Mouse (Mus musculus): ENCODE results near the gene Chic2. TPM values are rescaled to one million over a fixed set of nuclear protein-coding genes. Genes with fewer than 3 reads are reported as not detected.

The Chic2 gene
- polyA plus RNA-seq, 1 experiment = 4.2 TPM

DNA sequence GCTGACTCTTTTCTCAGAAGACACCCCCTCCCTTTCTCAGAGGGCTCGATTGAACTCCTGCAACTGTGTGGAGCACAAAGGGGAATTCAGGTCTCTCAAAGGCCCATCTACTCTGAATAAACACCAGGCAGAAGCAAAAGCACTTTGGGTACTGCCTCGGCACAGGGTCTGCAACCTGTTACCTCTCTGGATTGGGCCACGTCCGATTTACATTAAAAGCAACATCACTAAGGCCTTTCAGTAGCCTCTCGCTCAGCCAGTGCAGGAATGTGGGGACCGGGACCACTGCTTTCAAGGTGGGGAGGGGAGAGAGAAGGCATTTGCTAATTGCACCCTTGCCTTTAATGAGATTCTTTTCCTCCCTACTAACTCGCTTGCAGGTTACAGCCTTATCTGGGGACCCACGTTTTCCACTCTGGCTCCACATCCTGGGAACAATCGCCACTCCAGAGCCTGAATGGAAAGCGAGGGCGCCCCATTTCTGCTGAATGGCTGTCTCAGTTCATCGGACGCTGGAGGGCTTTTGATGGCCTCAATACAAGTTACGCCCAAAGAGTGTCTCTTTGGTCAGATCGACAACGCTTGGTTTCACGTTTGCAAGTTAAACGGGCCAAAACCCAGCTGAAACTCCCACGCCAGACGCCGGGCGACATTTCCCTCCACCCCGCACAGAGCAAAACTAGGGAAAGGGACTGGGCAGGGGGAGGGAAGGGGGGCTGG is 26.2 kb upstream of the Chic2 start:
- no peak overlapping the region for H3K4me3 ChIP-seq (ENCODE audit: extremely low read depth, insufficient read depth, insufficient read length)
- peaks cover 14% of the 10 kb centered on the region for H3K4me1 ChIP-seq (ENCODE audit: control insufficient read depth, insufficient read depth, insufficient read length)
- H3K36me3 ChIP-seq (ENCODE audit: control insufficient read depth, insufficient read depth, low read length) = no peaks in the 10 kb centered on the region
- H3K27me3 ChIP-seq (ENCODE audit: control insufficient read depth, insufficient read depth, low read length) = peaks cover 23% of the 10 kb centered on the region
- WGBS = 9% methylated on average over 23 of the region's 23 CpGs
- DNase-seq (ENCODE audit: low read depth in 1 of 2, low spot score in 2 of 2) = no peak
- TF ChIP-seq POLR2A (IDR thresholded peaks at IDR 0.05; ENCODE audit: low read depth, low read length) = no peak
- no peak for TF ChIP-seq CTCF (IDR thresholded peaks at IDR 0.05; ENCODE audit: extremely low read depth, insufficient read depth, insufficient read length, insufficient replicate concordance)
- no peak overlapping the region for H3K27ac ChIP-seq (ENCODE audit: insufficient read depth, low read length)

DNA sequence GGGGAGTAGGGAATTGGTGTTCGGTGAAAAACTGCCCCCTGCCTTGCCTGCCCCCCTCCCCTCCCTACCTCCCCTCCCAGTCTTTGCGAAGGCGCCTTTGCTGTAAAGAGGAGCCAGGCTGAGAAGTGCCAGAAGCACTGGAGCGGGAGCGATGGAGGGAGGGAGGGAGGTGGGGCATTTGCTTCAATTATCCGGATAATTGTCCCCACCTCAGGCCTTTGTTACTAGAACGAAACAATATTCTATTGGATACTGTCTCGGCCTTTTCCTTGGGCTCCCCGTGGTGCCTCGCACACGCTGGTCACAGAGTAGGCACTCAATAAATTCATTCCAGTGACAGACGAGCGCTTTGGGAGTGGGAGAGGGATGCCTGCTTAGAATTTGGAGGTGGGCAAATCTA is 25.6 kb upstream of the Chic2 start:
- no peaks in the 10 kb centered on the region for H3K36me3 ChIP-seq (ENCODE audit: control insufficient read depth, insufficient read depth, low read length)
- H3K27me3 ChIP-seq (ENCODE audit: control insufficient read depth, insufficient read depth, low read length) = peaks cover 16% of the 10 kb centered on the region
- H3K27ac ChIP-seq (ENCODE audit: insufficient read depth, low read length) = no peak overlapping the region
- TF ChIP-seq POLR2A (IDR thresholded peaks at IDR 0.05; ENCODE audit: low read depth, low read length) (no peak), CTCF (IDR thresholded peaks at IDR 0.05; ENCODE audit: extremely low read depth, insufficient read depth, insufficient read length, insufficient replicate concordance) (no peak)
- no peak for DNase-seq (ENCODE audit: low read depth in 1 of 2, low spot score in 2 of 2)
- H3K4me3 ChIP-seq (ENCODE audit: extremely low read depth, insufficient read depth, insufficient read length) = no peak overlapping the region
- WGBS = 22% methylated on average over 13 of the region's 13 CpGs
- H3K4me1 ChIP-seq (ENCODE audit: control insufficient read depth, insufficient read depth, insufficient read length) = peaks cover 11% of the 10 kb centered on the region; the same call in 1 of the 2 replicates

DNA sequence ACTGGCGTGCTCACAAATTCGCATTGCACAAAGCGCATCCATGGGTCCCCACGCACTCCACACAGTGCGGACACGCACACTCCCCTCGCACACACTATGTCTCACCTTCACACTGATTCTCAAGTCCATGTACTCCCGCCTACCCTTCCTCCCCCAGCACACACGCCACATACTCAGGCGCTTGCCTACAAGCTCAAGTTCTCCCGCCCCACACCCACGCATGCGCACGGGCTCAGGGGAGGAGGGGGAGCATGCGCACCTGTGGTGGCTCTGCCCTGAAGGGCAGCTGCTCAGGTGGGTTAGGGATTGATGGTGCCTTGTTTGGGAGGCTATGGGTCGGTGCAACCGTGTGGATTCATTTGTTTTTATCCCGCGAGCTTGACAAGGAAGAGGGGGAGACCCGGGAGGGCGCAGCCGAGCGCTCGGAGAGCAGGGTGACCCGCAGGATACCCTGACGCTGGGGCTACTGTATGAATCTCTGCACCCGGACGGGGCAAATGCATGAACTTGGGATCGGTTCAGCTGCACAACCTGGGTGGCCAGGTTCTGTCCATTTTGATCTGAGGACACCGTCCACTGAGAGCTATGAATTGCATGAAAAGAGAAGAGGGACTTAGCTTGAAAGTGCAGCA is 22.7 kb upstream of the Chic2 start:
- peak; percentile 65 to 89 for DNase-seq (ENCODE audit: low read depth in 1 of 2, low spot score in 2 of 2)
- TF ChIP-seq POLR2A (IDR thresholded peaks at IDR 0.05; ENCODE audit: low read depth, low read length) = no peak
- no peak for TF ChIP-seq CTCF (IDR thresholded peaks at IDR 0.05; ENCODE audit: extremely low read depth, insufficient read depth, insufficient read length, insufficient replicate concordance)
- Histone ChIP-seq H3K27me3 (ENCODE audit: control insufficient read depth, insufficient read depth, low read length) (peaks cover 12% of the 10 kb centered on the region), H3K27ac (ENCODE audit: insufficient read depth, low read length) (peak overlapping the region; percentile 34), H3K36me3 (ENCODE audit: control insufficient read depth, insufficient read depth, low read length) (no peaks in the 10 kb centered on the region), H3K4me1 (ENCODE audit: control insufficient read depth, insufficient read depth, insufficient read length) (peaks cover 11% of the 10 kb centered on the region; the same call in 1 of the 2 replicates), H3K4me3 (ENCODE audit: extremely low read depth, insufficient read depth, insufficient read length) (peak overlapping the region; percentile 55)
- under 1% methylated on average over 30 of the region's 30 CpGs for WGBS

DNA sequence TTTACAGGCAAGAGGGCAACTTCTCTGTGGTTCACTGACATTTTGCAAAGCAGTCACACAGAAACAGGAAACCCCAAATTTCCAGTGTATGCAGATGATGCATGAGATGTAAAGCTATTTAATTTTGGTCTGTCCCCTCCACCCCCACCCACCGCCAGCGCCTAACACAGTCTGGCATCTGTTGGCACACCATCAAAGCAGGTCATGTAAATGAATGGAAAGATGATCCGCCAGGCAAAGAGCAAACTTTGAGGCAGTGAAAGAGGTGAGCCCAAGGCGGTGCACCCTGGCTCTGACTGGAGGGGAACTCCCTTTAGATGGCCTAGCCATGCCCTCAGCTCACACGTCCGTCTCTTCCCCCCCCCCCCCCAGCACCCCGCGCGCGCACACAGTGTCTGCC is 22.1 kb upstream of the Chic2 start:
- WGBS = 1% methylated on average over 8 of the region's 10 CpGs
- Histone ChIP-seq H3K4me3 (ENCODE audit: extremely low read depth, insufficient read depth, insufficient read length) (peak overlapping the region; percentile 55), H3K27ac (ENCODE audit: insufficient read depth, low read length) (peak overlapping the region; percentile 34), H3K27me3 (ENCODE audit: control insufficient read depth, insufficient read depth, low read length) (peaks cover 12% of the 10 kb centered on the region), H3K4me1 (ENCODE audit: control insufficient read depth, insufficient read depth, insufficient read length) (peaks cover 11% of the 10 kb centered on the region; the same call in 1 of the 2 replicates), H3K36me3 (ENCODE audit: control insufficient read depth, insufficient read depth, low read length) (no peaks in the 10 kb centered on the region)
- peak in 1 of 2 experiments; percentile 61 for DNase-seq (ENCODE audit: low read depth in 1 of 2, low spot score in 2 of 2)
- no peak for TF ChIP-seq POLR2A (IDR thresholded peaks at IDR 0.05; ENCODE audit: low read depth, low read length)

DNA sequence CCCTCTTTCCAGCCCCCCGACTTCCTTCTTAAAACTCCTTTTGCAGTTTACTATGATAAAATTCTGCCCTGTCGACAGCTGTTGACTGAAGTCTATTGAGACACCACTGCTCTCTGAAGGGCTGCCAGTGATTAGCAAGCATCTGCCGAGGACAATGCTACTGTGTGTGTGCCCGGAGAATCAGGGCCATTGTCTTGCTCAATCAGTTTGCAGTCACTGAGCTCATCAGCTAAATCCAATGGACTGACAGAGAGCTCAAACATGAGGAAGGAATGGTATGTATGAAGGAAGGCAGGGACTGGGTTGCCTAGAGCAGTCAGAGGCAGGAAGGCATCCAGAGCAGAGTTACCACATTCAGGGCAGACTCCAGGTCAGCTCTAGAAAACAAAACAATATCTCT is 18.6 kb upstream of the Chic2 start:
- no peak overlapping the region for H3K27ac ChIP-seq (ENCODE audit: insufficient read depth, low read length)
- WGBS = 85% methylated on average over 4 of the region's 4 CpGs
- no peak for TF ChIP-seq CTCF (IDR thresholded peaks at IDR 0.05; ENCODE audit: extremely low read depth, insufficient read depth, insufficient read length, insufficient replicate concordance)
- no peak for TF ChIP-seq POLR2A (IDR thresholded peaks at IDR 0.05; ENCODE audit: low read depth, low read length)
- H3K4me3 ChIP-seq (ENCODE audit: extremely low read depth, insufficient read depth, insufficient read length) = no peak overlapping the region
- H3K4me1 ChIP-seq (ENCODE audit: control insufficient read depth, insufficient read depth, insufficient read length) = peaks cover 11% of the 10 kb centered on the region; the same call in 1 of the 2 replicates
- no peaks in the 10 kb centered on the region for H3K27me3 ChIP-seq (ENCODE audit: control insufficient read depth, insufficient read depth, low read length)
- no peak for DNase-seq (ENCODE audit: low read depth in 1 of 2, low spot score in 2 of 2)
- H3K36me3 ChIP-seq (ENCODE audit: control insufficient read depth, insufficient read depth, low read length) = no peaks in the 10 kb centered on the region

DNA sequence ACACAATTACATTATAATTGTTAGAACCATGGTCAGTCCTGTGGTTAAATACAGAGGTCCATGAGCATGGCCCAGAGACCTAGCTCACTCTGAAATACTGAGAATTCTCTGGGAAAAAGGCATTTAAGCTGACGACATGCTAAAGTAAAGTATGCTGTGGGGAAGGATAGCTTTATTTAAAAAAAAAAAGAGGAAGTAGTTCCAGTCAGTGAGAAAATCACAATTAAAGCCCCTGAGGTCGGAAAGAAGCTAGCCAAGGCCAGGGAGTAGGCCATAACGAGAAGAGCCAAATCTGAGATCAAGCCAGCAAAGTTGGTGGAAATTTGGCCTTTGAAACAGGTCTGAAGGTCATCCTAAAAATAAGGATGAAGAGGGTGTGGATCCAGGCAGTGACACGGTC is 6.5 kb upstream of the Chic2 start:
- 30% methylated on average over 4 of the region's 4 CpGs for WGBS

More for the DNA sequence above, 6.5 kb upstream of the Chic2 start:
- Histone ChIP-seq H3K36me3 (ENCODE audit: control insufficient read depth, insufficient read depth, low read length) (no peaks in the 10 kb centered on the region), H3K27ac (ENCODE audit: insufficient read depth, low read length) (no peak overlapping the region), H3K4me1 (ENCODE audit: control insufficient read depth, insufficient read depth, insufficient read length) (peaks cover 3% of the 10 kb centered on the region; the same call in 1 of the 2 replicates), H3K4me3 (ENCODE audit: extremely low read depth, insufficient read depth, insufficient read length) (no peak overlapping the region), H3K27me3 (ENCODE audit: control insufficient read depth, insufficient read depth, low read length) (no peaks in the 10 kb centered on the region)
- TF ChIP-seq POLR2A (IDR thresholded peaks at IDR 0.05; ENCODE audit: low read depth, low read length) (no peak), CTCF (IDR thresholded peaks at IDR 0.05; ENCODE audit: extremely low read depth, insufficient read depth, insufficient read length, insufficient replicate concordance) (no peak)
- DNase-seq (ENCODE audit: low read depth in 1 of 2, low spot score in 2 of 2) = no peak

Data from spleen, adult 2 months (tissue).